Mouse (Mus musculus): Measurements from ENCODE around the gene Slc9a3.

Slc9a3 gene

GRCm38 (mm10) chr13:74121141-74121602 lies at the start of gene Slc9a3:
Slc9a3 (plus strand) TSS chr13:74121457.
- peak; percentile 3 for DNase-seq

- DNase-seq: no peak
Measured at GRCm38 (mm10) chr13:74071714-74072113, 49.5 kb upstream of the Slc9a3 start.

GRCm38 (mm10) chr13:74073369-74073768 lies 47.9 kb upstream of the Slc9a3 start:
- no peak for DNase-seq

GRCm38 (mm10) chr13:74090265-74090664 lies 31.0 kb upstream of the Slc9a3 start:
- no peak for DNase-seq

GRCm38 (mm10) chr13:74095936-74096335 lies 25.3 kb upstream of the Slc9a3 start:
- DNase-seq: peak; percentile 15

GRCm38 (mm10) chr13:74096715-74097363 lies 24.4 kb upstream of the Slc9a3 start:
- DNase-seq: peak; percentile 77

- DNase-seq: no peak
Measured at GRCm38 (mm10) chr13:74098913-74099312, 22.3 kb upstream of the Slc9a3 start.

- DNase-seq: no peak
Measured at GRCm38 (mm10) chr13:74102108-74102830, 19.0 kb upstream of the Slc9a3 start.

- DNase-seq: no peak
Measured at GRCm38 (mm10) chr13:74102831-74103582, 18.2 kb upstream of the Slc9a3 start.

- no peak for DNase-seq
Measured at GRCm38 (mm10) chr13:74104417-74104816, 16.8 kb upstream of the Slc9a3 start.

- DNase-seq: no peak
Measured at GRCm38 (mm10) chr13:74107410-74107809, 13.8 kb upstream of the Slc9a3 start.

- no peak for DNase-seq
Measured at GRCm38 (mm10) chr13:74112593-74112992, 8.7 kb upstream of the Slc9a3 start.

GRCm38 (mm10) chr13:74113626-74114191 lies 7.5 kb upstream of the Slc9a3 start:
- DNase-seq: peak; percentile 9

- DNase-seq: no peak
Measured at GRCm38 (mm10) chr13:74121795-74122330, 606 bp downstream of the Slc9a3 start.

GRCm38 (mm10) chr13:74122632-74123031 lies 1.4 kb downstream of the Slc9a3 start:
- no peak for DNase-seq

GRCm38 (mm10) chr13:74127571-74127970 lies 6.3 kb downstream of the Slc9a3 start:
- no peak for DNase-seq

- no peak for DNase-seq
Measured at GRCm38 (mm10) chr13:74129909-74130308, 8.7 kb downstream of the Slc9a3 start.

- no peak for DNase-seq
Measured at GRCm38 (mm10) chr13:74138906-74139647, 17.8 kb downstream of the Slc9a3 start.

GRCm38 (mm10) chr13:74140793-74141192 lies 19.5 kb downstream of the Slc9a3 start:
- no peak for DNase-seq

GRCm38 (mm10) chr13:74143282-74143681 lies 22.0 kb downstream of the Slc9a3 start:
- DNase-seq: no peak

- no peak for DNase-seq
Measured at GRCm38 (mm10) chr13:74144120-74144884, 23.0 kb downstream of the Slc9a3 start.
